ENCODE assay signal across 7 mouse cellular contexts in genomic region chr9:78521689-78522088, GRCm38 (mm10). TPM values are rescaled to one million over a fixed set of nuclear protein-coding genes. Genes with fewer than 3 reads are reported as not detected.
DNase-seq lines count a peak whose midpoint lies in the region; ATAC-seq and TF ChIP-seq lines count a peak whose summit lies in the region.

No protein-coding gene starts in this region.

- no peaks in the 10 kb centered on the region; the same call in 1 of the 2 replicates for H3K79me2 ChIP-seq in MEL (ENCODE audit: control insufficient read depth, insufficient read depth, low read length, poor library complexity)

- peak overlapping the region; percentile 75 for H3K4me2 ChIP-seq in forebrain, embryonic 13.5 days
- peak overlapping the region; percentile 85 for H3K4me2 ChIP-seq in intestine, embryonic 15.5 days (replicated peaks)
- peak overlapping the region; percentile 91 for H3K4me2 ChIP-seq in lung, embryonic 15.5 days
- peak overlapping the region; percentile 93 for H3K4me2 ChIP-seq in neural tube, embryonic 14.5 days (ENCODE audit: low read depth, low read length)

- 26% methylated on average over 14 of the region's 14 CpGs for WGBS in forebrain, embryonic 13.5 days
- 31% methylated on average over 14 of the region's 14 CpGs for WGBS in intestine, embryonic 15.5 days
- 21% methylated on average over 14 of the region's 14 CpGs for WGBS in lung, embryonic 15.5 days
- 37% methylated on average over 14 of the region's 14 CpGs for WGBS in neural tube, embryonic 14.5 days

- no peaks in the 10 kb centered on the region for H3K27me3 ChIP-seq in MEL (ENCODE audit: control insufficient read depth in 1 of 2, insufficient read depth in 2 of 2, low read length in 2 of 2)
- H3K27me3 ChIP-seq in forebrain, embryonic 13.5 days = no peaks in the 10 kb centered on the region
- no peaks in the 10 kb centered on the region for H3K27me3 ChIP-seq in intestine, embryonic 15.5 days (replicated peaks)
- H3K27me3 ChIP-seq in lung, embryonic 15.5 days = no peaks in the 10 kb centered on the region
- H3K27me3 ChIP-seq in neural tube, embryonic 14.5 days (ENCODE audit: control insufficient read depth, insufficient read depth, low read length) = no peaks in the 10 kb centered on the region

- no peak for TF ChIP-seq POLR2A in MEL (IDR thresholded peaks at IDR 0.05; ENCODE audit: control insufficient read depth in 1 of 2, insufficient read depth in 1 of 2, low read depth in 1 of 2, low read length in 2 of 2, poor library complexity in 1 of 2)

- peak; percentile 46 to 62 (median 60); a peak in 5 of 6 replicates for TF ChIP-seq CTCF in MEL (IDR thresholded peaks at IDR 0.05 in 2 of 3, conservative IDR thresholded peaks at IDR 0.05 in 1 of 3; ENCODE audit: control insufficient read depth in 1 of 3, insufficient read depth in 1 of 3, low read depth in 2 of 3, low read length in 3 of 3, poor library complexity in 1 of 3, severe bottlenecking in 1 of 3)

- peak overlapping the region; percentile 53 to 58 for H3K4me3 ChIP-seq in MEL (ENCODE audit: control insufficient read depth in 1 of 2, insufficient read depth in 1 of 2, low read depth in 2 of 2, low read length in 2 of 2)
- peak overlapping the region; percentile 52 for H3K4me3 ChIP-seq in forebrain, embryonic 13.5 days
- H3K4me3 ChIP-seq in intestine, embryonic 15.5 days (replicated peaks) = peak overlapping the region; percentile 47
- peak overlapping the region; percentile 48 for H3K4me3 ChIP-seq in lung, embryonic 15.5 days
- peak overlapping the region; percentile 40 for H3K4me3 ChIP-seq in neural tube, embryonic 14.5 days (ENCODE audit: low read depth, low read length)

- no peak overlapping the region for H3K27ac ChIP-seq in MEL (ENCODE audit: control insufficient read depth, low read depth, low read length)
- peak overlapping the region; percentile 81; the same call in 1 of the 2 replicates for H3K27ac ChIP-seq in forebrain, embryonic 13.5 days
- peak overlapping the region; percentile 74 for H3K27ac ChIP-seq in intestine, embryonic 15.5 days
- peak overlapping the region; percentile 86; the same call in 1 of the 2 replicates for H3K27ac ChIP-seq in lung, embryonic 15.5 days
- no peak overlapping the region for H3K27ac ChIP-seq in neural tube, embryonic 14.5 days (ENCODE audit: low read depth, low read length)

- H3K36me3 ChIP-seq in MEL (ENCODE audit: control insufficient read depth in 1 of 2, insufficient read depth in 2 of 2, low read length in 2 of 2) = peaks cover 0 to 4% of the 10 kb centered on the region in 2 experiments; a peak in 2 of 4 replicates
- peaks cover 8% of the 10 kb centered on the region; the same call in 1 of the 2 replicates for H3K36me3 ChIP-seq in forebrain, embryonic 13.5 days (ENCODE audit: poor library complexity, severe bottlenecking)
- no peaks in the 10 kb centered on the region for H3K36me3 ChIP-seq in intestine, embryonic 15.5 days
- H3K36me3 ChIP-seq in lung, embryonic 15.5 days = no peaks in the 10 kb centered on the region
- no peaks in the 10 kb centered on the region for H3K36me3 ChIP-seq in neural tube, embryonic 14.5 days (ENCODE audit: control insufficient read depth, insufficient read depth, low read length)

- no peak for TF ChIP-seq EP300 in MEL (IDR thresholded peaks at IDR 0.05; ENCODE audit: low read depth in 1 of 2, low read length in 2 of 2)

- H3K9ac ChIP-seq in MEL (ENCODE audit: control insufficient read depth, low read depth, low read length, poor library complexity, severe bottlenecking) = peak overlapping the region; percentile 55
- peak overlapping the region; percentile 73 for H3K9ac ChIP-seq in forebrain, embryonic 13.5 days
- H3K9ac ChIP-seq in intestine, embryonic 15.5 days = peak overlapping the region; percentile 42; the same call in 1 of the 2 replicates
- H3K9ac ChIP-seq in lung, embryonic 15.5 days = peak overlapping the region; percentile 47
- H3K9ac ChIP-seq in neural tube, embryonic 14.5 days (replicated peaks; ENCODE audit: low read depth, low read length) = peak overlapping the region; percentile 72

- H3K9me3 ChIP-seq in MEL (replicated peaks; ENCODE audit: insufficient read depth, low read length) = no peaks in the 10 kb centered on the region
- no peaks in the 10 kb centered on the region for H3K9me3 ChIP-seq in forebrain, embryonic 13.5 days (replicated peaks)
- no peaks in the 10 kb centered on the region for H3K9me3 ChIP-seq in intestine, embryonic 15.5 days
- H3K9me3 ChIP-seq in lung, embryonic 15.5 days = no peaks in the 10 kb centered on the region
- no peaks in the 10 kb centered on the region for H3K9me3 ChIP-seq in neural tube, embryonic 14.5 days (ENCODE audit: control insufficient read depth, low read length)

- TF ChIP-seq RAD21 in MEL (IDR thresholded peaks at IDR 0.05; ENCODE audit: low read depth, low read length) = no peak; the same call in 1 of the 2 replicates

- DNase-seq in MEL (ENCODE audit: low read depth, low spot score) = peak; percentile 72
- DNase-seq in MN1 (ENCODE audit: low spot score) = no peak

- H3K4me1 ChIP-seq in MEL (ENCODE audit: control insufficient read depth in 1 of 2, insufficient read depth in 2 of 2, low read length in 2 of 2) = peaks cover 0 to 7% of the 10 kb centered on the region in 2 experiments; a peak in 2 of 4 replicates
- peaks cover 20% of the 10 kb centered on the region for H3K4me1 ChIP-seq in forebrain, embryonic 13.5 days
- peaks cover 12% of the 10 kb centered on the region for H3K4me1 ChIP-seq in intestine, embryonic 15.5 days (replicated peaks)
- H3K4me1 ChIP-seq in lung, embryonic 15.5 days = peaks cover 23% of the 10 kb centered on the region
- peaks cover 9% of the 10 kb centered on the region for H3K4me1 ChIP-seq in neural tube, embryonic 14.5 days (ENCODE audit: control insufficient read depth, insufficient read depth, low read length)

- peak; percentile 87 for ATAC-seq in CD4-positive, CD25-positive, alpha-beta regulatory T cell, adult 4 months
- ATAC-seq in forebrain, embryonic 13.5 days = peak; percentile 11
- ATAC-seq in intestine, embryonic 15.5 days = peak; percentile 18
- no peak for ATAC-seq in lung, embryonic 15.5 days (ENCODE audit: borderline replicate concordance, extremely low read depth, low FRiP score, low TSS enrichment)
- 0 out of 2 replicates have a peak, but pooled peaks have one; percentile 1 for ATAC-seq in neural tube, embryonic 14.5 days (ENCODE audit: low read depth)

TF ChIP-seq in MEL, 35 proteins besides CTCF, POLR2A, EP300 and RAD21:
- TF ChIP-seq MXI1 (IDR thresholded peaks at IDR 0.05; ENCODE audit: low read depth, low read length) (0 out of 2 replicates have a peak, but pooled peaks have one; percentile 4), USF2 (IDR thresholded peaks at IDR 0.05; ENCODE audit: borderline replicate concordance in 1 of 2, insufficient read depth in 1 of 2, low read depth in 1 of 2, low read length in 2 of 2) (no peak), NRF1 (IDR thresholded peaks at IDR 0.05; ENCODE audit: insufficient read depth, low read depth, low read length, poor library complexity, severe bottlenecking) (no peak), SMC3 (IDR thresholded peaks at IDR 0.05; ENCODE audit: low read depth, low read length) (peak; percentile 40)

RNA-seq across cellular contexts. Expression of gene Eef1a1, which starts 32.7 kb away (rescaled TPM):
- over 10,000 TPM; 10,256 to 11,102 TPM for polyA plus RNA-seq in CD4-positive, CD25-positive, alpha-beta regulatory T cell, adult 4 months (2017; shearing (Covaris generic))
- total RNA-seq in MEL (2012; rRNA removed) = 11,891 and 13,182 TPM in 2 replicates
- polyA plus RNA-seq in MEL (2012; ENCODE audit: insufficient read depth in 1 of 2, insufficient read length in 2 of 2, low read depth in 1 of 2, low replicate concordance in 2 of 2, missing spikeins in 1 of 2) = over 10,000 TPM; 11,701 to 60,504 TPM
- 4,108 and 4,123 TPM in 2 replicates for polyA plus RNA-seq in forebrain, embryonic 13.5 days (2015; fragmentation: Nextera tagmentation; extraction: Ambion mirVana)
- polyA plus RNA-seq in intestine, embryonic 15.5 days (2015; fragmentation: Nextera tagmentation; extraction: Ambion mirVana) = 4,456 and 4,538 TPM in 2 replicates
- polyA plus RNA-seq in lung, embryonic 15.5 days (2015; fragmentation: Nextera tagmentation; extraction: Ambion mirVana) = 4,575 and 4,632 TPM in 2 replicates
- polyA plus RNA-seq in neural tube, embryonic 14.5 days (2014; fragmentation: Nextera tagmentation; extraction: Ambion mirVana) = 3,427 and 3,855 TPM in 2 replicates

Comparison
In these comparisons a context has a peak if more than half of its experiments do, and no peak if none do; other contexts are left out.
1. H3K27ac ChIP-seq: peak in forebrain, embryonic 13.5 days (single experiment), intestine, embryonic 15.5 days (single experiment) and lung, embryonic 15.5 days (single experiment); none in MEL (single experiment) and neural tube, embryonic 14.5 days (single experiment).
2. Peak in every context shown above with its lines, with median percentiles within 50 percentile points of each other: H3K4me3 ChIP-seq, H3K9ac ChIP-seq and H3K4me2 ChIP-seq.